Mouse (Mus musculus) stomach, postnatal 0 days (tissue): ENCODE data around the gene Ssbp4.

Experiments used
- CTCF ChIP-seq: IDR thresholded peaks from 2 replicates; pipeline ENCODE4 v1.5.1; 2016; ENCODE audit warnings: antibody characterized with exemption, low read depth, mild to moderate bottlenecking, moderate library complexity
- EP300 ChIP-seq: optimal IDR thresholded peaks from 2 replicates; pipeline ENCODE3; 2016; ENCODE audit warnings: antibody characterized with exemption

DNA sequence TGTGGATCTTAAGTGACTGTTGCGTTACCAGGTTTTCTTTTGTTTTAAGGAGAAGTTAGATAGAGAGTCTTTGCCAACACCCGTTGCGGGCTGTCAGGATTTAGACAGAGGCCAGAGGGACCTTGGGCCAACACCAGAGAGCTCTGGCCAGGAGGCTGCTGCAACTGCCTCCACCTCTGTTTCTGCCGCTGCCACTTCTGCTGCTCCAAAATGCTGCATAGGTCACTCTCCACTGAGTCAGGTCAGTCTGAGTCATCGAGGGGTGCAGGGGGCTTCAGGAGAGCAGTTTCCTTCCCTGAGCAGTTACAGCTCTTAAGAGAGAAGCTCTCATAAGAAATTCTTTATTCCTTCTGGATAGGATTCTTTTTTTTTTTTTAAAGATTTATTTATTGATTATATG, 18.4 kb upstream of the Ssbp4 start:
- TF ChIP-seq CTCF: no peak
- TF ChIP-seq EP300: no peak
